Mouse (Mus musculus) left cerebral cortex, postnatal 10 days (tissue): ENCODE results near the gene Daam2. TPM values are rescaled to one million over a fixed set of nuclear protein-coding genes. Genes with fewer than 3 reads are reported as not detected.

ENCODE experiments used
- DNase-seq, 2 experiments: peaks; one replicate each; pipeline ENCODE4 v3.0.0; 2021 to 2022; ENCODE audit warnings: low spot score in 2 of 2, mixed read lengths in 1 of 2; ENCODE audit errors: extremely low spot score in 1 of 2
- intact Hi-C: fragments of 180-260 bp; cut with DNase I; formaldehyde crosslinking; loops from one replicate; pipeline ENCODE4 v1.15.1; 2025
- total RNA-seq, 2 experiments: library from RNA; stranded (reverse); gene quantifications; 2 replicates each; pipeline ENCODE4 v1.2.3; 2021

The Daam2 gene
- total RNA-seq, 2 experiments from 2014 or later = 34.2 to 41.7 TPM

DNA sequence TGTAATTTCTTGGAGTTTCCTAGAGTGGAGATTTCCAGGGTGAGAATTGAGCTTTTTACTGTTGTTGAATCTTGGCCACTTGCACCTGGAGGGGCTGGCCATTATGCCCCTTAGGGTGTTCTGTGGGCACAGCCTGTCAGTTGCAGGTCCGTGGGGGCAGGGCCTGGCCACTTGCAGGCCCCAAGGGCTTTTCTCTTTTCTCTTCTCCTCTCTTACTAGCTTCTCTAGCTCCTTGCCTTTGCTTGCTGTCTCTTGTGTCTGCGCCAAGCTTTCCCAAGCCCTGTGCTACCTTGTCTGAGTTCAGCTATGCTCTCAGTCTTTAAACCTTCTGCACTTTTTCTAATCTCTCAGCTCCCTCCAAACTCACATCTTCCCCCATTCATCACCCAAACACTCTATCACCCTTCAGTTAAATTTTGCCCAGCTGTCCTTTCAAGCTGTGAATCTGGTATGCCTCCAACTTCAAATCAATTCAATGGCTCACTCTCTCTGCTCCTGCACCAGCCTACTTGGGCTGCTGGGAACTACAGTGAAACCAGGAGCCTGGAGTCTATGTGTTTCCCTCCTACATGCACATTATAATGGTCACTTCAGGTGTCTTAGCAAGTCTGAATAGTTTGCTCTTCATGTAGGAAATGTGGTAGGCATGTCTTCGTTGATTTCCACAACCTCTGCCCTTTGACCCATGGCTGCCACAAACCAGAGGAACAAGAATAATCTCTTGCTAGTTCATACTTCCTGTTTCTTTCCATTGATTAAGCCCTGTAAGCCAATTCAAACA lies 141.7 kb downstream of the Daam2 start:
- DNase-seq = no peak
- intact Hi-C loops = no loop called here

DNA sequence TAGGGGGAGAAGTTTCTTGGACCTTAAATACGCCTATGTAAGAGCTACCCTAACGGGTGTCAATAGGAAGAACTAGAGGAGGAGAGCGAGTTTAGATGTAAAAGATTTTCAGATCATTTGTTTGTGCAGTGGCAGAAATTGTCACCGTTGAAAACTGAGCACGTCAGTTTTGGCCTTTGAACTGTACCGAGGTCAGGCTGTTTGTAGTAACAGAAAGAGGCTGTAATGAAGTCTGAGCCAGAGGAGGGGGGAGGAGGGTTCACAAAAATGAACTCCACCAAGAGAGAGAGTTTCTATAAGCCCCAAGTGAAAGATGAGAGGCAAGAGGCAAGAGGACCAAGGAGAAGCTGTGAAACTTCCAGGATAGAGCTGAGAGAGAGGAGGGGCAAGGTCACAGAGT lies 144.3 kb downstream of the Daam2 start:
- DNase-seq = no peak
- intact Hi-C loops = no loop called here

DNA sequence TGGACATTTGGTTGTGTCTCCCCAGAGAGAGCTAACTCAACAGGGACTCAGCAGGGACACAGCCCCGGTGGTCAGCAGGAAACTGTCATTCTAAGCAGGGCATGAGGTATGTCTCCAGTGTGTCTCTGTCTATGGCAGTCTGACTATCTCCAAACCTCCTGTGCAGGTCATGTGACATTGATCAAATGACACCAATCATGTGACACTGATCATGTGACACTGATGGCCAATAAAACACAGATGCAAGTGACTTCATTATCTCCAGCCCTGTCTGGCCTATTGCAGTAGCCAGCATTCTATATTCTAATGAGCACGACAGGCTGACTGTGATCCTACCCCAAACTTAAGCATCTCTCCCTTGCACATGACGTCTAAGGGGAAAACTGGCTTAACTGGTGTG lies 147.9 kb downstream of the Daam2 start:
- DNase-seq = no peak
- intact Hi-C loops = no loop called here

DNA sequence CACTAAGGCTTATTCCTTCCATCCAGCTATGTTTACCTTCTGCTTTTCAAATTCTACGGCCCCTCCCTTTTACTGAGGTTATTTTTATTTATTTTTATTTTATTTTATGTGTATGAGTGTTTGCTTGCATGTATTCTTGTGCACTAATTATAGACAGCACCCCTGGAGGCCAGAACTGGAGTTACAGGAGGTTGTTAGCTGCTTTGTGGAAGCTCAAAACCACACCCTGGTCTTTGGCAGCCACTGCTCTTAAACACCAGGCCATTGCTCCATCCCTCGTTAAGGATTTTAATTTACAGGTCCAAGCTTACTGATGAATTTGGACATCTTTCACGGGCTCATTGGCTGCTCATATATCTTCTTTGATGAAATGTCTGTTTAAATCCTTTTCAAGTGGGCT lies 150.6 kb downstream of the Daam2 start:
- no peak for DNase-seq
- intact Hi-C loops = no loop called here

DNA sequence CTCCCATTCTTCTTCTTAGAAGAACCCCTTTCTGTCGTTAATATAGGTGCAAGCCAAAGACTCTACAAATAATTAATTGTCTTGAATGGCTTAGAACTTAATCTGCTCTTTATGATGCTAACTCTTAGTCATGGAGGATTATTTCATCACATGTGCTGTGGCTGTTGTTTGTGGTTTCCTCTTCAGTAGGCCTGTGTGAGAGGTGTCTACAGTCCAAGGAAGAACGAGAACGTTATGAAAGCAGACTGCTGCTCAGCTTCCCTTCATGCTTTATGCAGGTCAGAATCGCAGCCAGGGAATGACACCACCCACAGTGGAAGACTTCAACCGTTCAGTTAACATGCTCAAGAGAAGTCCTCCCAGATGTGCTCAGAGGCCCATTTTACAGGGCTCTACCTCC lies 151.2 kb downstream of the Daam2 start:
- no peak for DNase-seq
- intact Hi-C loops = no loop called here

Other genes with a start within 250 kb of the Daam2 start
- 10 to 100 TPM; 10.6 to 11.5 TPM for gene Mocs1, start 136.0 kb downstream of the Daam2 start, total RNA-seq
- gene Kif6, start 50.8 kb upstream of the Daam2 start, total RNA-seq = 1 to 10 TPM; 1.1 to 1.8 TPM